Mouse (Mus musculus) lung, postnatal 0 days (tissue): Measurements from ENCODE around the gene Cdc25b.

Experiments
- CTCF ChIP-seq: IDR thresholded peaks from 2 replicates; pipeline ENCODE4 v1.5.1; 2016; ENCODE audit warnings: antibody characterized with exemption, mild to moderate bottlenecking
- EP300 ChIP-seq: IDR thresholded peaks from 2 replicates; pipeline ENCODE4 v1.6.1; 2016; ENCODE audit warnings: antibody characterized with exemption, mild to moderate bottlenecking, control low read depth

GRCm38 (mm10) chr2:131166172-131166571 lies 20.6 kb upstream of the Cdc25b start:
- TF ChIP-seq CTCF (no peak), EP300 (no peak)
